ENCODE assay signal across 25 mouse cellular contexts in genomic region chr2:65240173-65240745, GRCm38 (mm10). TPM values are rescaled to one million over a fixed set of nuclear protein-coding genes. Genes with fewer than 3 reads are reported as not detected.
DNase-seq lines count a peak whose midpoint lies in the region; ATAC-seq and TF ChIP-seq lines count a peak whose summit lies in the region.
"Had no signal": no experiment of that assay in that cellular context is flagged by ENCODE, and none has a peak within 500 bp of the region (broad histone marks: within the 10 kb centered on the region; RNA-seq: fewer than 3 reads in every experiment).

No protein-coding gene starts in this region.

- peak overlapping the region; percentile 98; the same call in 1 of the 2 replicates for H3K27ac ChIP-seq in stomach, embryonic 14.5 days (ENCODE audit: low read length)
- no peak overlapping the region for H3K27ac ChIP-seq in stomach, postnatal 0 days (replicated peaks)
- H3K27ac ChIP-seq in intestine, postnatal 0 days (ENCODE audit: low read depth, low read length): no peak overlapping the region
- H3K27ac ChIP-seq: embryonic facial prominence, embryonic 10.5 days; embryonic facial prominence, embryonic 15.5 days; forebrain, embryonic 12.5 days; hindbrain, embryonic 13.5 days; left cerebral cortex, adult 2 months; limb, embryonic 13.5 days; midbrain, embryonic 10.5 days; neural tube, embryonic 13.5 days had no signal

- no peak overlapping the region for H3K9ac ChIP-seq in stomach, embryonic 14.5 days (replicated peaks; ENCODE audit: low read depth, low read length)
- H3K9ac ChIP-seq in stomach, postnatal 0 days (ENCODE audit: low read length): no peak overlapping the region
- no peak overlapping the region for H3K9ac ChIP-seq in intestine, postnatal 0 days (ENCODE audit: low read depth, low read length)
- H3K9ac ChIP-seq: embryonic facial prominence, embryonic 15.5 days; forebrain, embryonic 12.5 days; hindbrain, embryonic 13.5 days; limb, embryonic 13.5 days; lung, embryonic 15.5 days; neural tube, embryonic 13.5 days had no signal

- no peak for TF ChIP-seq CTCF in stomach, postnatal 0 days (IDR thresholded peaks at IDR 0.05; ENCODE audit: low read depth)
- no peak for TF ChIP-seq CTCF in intestine, postnatal 0 days (IDR thresholded peaks at IDR 0.05; ENCODE audit: low read depth)

- H3K27me3 ChIP-seq in stomach, embryonic 14.5 days (ENCODE audit: control insufficient read depth, insufficient read depth, low read length): no peaks in the 10 kb centered on the region
- no peaks in the 10 kb centered on the region for H3K27me3 ChIP-seq in stomach, postnatal 0 days (ENCODE audit: control insufficient read depth, insufficient read depth, low read length)
- no peaks in the 10 kb centered on the region for H3K27me3 ChIP-seq in intestine, postnatal 0 days (replicated peaks; ENCODE audit: control insufficient read depth, insufficient read depth, low read length)
- H3K27me3 ChIP-seq: embryonic facial prominence, embryonic 15.5 days had no signal

- H3K4me2 ChIP-seq in stomach, embryonic 14.5 days (replicated peaks; ENCODE audit: low read depth, low read length): peak overlapping the region; percentile 84; the same call in 1 of the 2 replicates
- no peak overlapping the region for H3K4me2 ChIP-seq in stomach, postnatal 0 days (replicated peaks; ENCODE audit: low read depth)
- H3K4me2 ChIP-seq in intestine, postnatal 0 days (replicated peaks; ENCODE audit: low read depth): peak overlapping the region; percentile 73

- no peaks in the 10 kb centered on the region for H3K36me3 ChIP-seq in stomach, embryonic 14.5 days (ENCODE audit: control insufficient read depth, insufficient read depth, low read length)
- H3K36me3 ChIP-seq in stomach, postnatal 0 days (ENCODE audit: control insufficient read depth, insufficient read depth, low read length): no peaks in the 10 kb centered on the region
- no peaks in the 10 kb centered on the region for H3K36me3 ChIP-seq in intestine, postnatal 0 days (ENCODE audit: control insufficient read depth, insufficient read depth)
- H3K36me3 ChIP-seq: embryonic facial prominence, embryonic 10.5 days; embryonic facial prominence, embryonic 15.5 days; forebrain, embryonic 12.5 days; heart, embryonic 10.5 days; hindbrain, embryonic 13.5 days; limb, embryonic 13.5 days; lung, embryonic 15.5 days; midbrain, embryonic 10.5 days; neural tube, embryonic 13.5 days had no signal

- ATAC-seq in stomach, embryonic 14.5 days (ENCODE audit: insufficient number of reproducible peaks, insufficient read depth, low FRiP score, low read depth): no peak
- ATAC-seq in stomach, postnatal 0 days (ENCODE audit: low FRiP score, low TSS enrichment): no peak
- ATAC-seq in intestine, postnatal 0 days: peak; percentile 20; the same call in 1 of the 2 replicates
- ATAC-seq: inflammation-experienced regulatory T-cells, adult 6 months; midbrain, embryonic 16.5 days had no signal

- WGBS in stomach, embryonic 14.5 days: 42% methylated on average over 5 of the region's 5 CpGs
- 52% methylated on average over 5 of the region's 5 CpGs for WGBS in stomach, postnatal 0 days
- WGBS in intestine, postnatal 0 days: 21% methylated on average over 5 of the region's 5 CpGs

- DNase-seq in stomach, postnatal 0 days (ENCODE audit: low spot score): no peak
- peak; percentile 61 for DNase-seq in hindlimb bud, embryonic 11.5 days (ENCODE audit: extremely low spot score, low read depth, low spot score)
- no peak for DNase-seq in frontal cortex, postnatal 10 days (ENCODE audit: low spot score in 2 of 2)
- DNase-seq in heart, adult 8-10 months (ENCODE audit: low spot score): no peak
- no peak for DNase-seq in right cerebral cortex, adult 2 months (ENCODE audit: low spot score in 2 of 2)
- DNase-seq: adrenal gland, postnatal 36 days; cerebellum, adult 2 months; cerebellum, postnatal 25 days; gastrocnemius, postnatal 14 days; heart, postnatal 4 days; thymus, postnatal 4 days had no signal

- H3K4me3 ChIP-seq in stomach, embryonic 14.5 days (ENCODE audit: low read depth, low read length): no peak overlapping the region
- no peak overlapping the region for H3K4me3 ChIP-seq in stomach, postnatal 0 days (ENCODE audit: low read depth, low read length)
- peak overlapping the region; percentile 86 for H3K4me3 ChIP-seq in intestine, postnatal 0 days (ENCODE audit: low read depth, low read length)
- H3K4me3 ChIP-seq: forebrain, embryonic 12.5 days; hindbrain, embryonic 13.5 days had no signal

- peaks cover 3% of the 10 kb centered on the region; the same call in 1 of the 2 replicates for H3K9me3 ChIP-seq in stomach, embryonic 14.5 days (ENCODE audit: control insufficient read depth, low read depth, low read length)
- no peaks in the 10 kb centered on the region for H3K9me3 ChIP-seq in stomach, postnatal 0 days (ENCODE audit: control insufficient read depth, low read length)
- no peaks in the 10 kb centered on the region for H3K9me3 ChIP-seq in intestine, postnatal 0 days (ENCODE audit: control insufficient read depth)
- H3K9me3 ChIP-seq: embryonic facial prominence, embryonic 10.5 days; embryonic facial prominence, embryonic 15.5 days; forebrain, embryonic 12.5 days; heart, embryonic 10.5 days; hindbrain, embryonic 13.5 days; limb, embryonic 13.5 days; lung, embryonic 15.5 days; midbrain, embryonic 10.5 days; neural tube, embryonic 13.5 days had no signal

- TF ChIP-seq EP300 in stomach, postnatal 0 days (optimal IDR thresholded peaks at IDR 0.05): no peak

- H3K4me1 ChIP-seq in stomach, embryonic 14.5 days (ENCODE audit: control insufficient read depth, insufficient read depth, low read length): peaks cover 8% of the 10 kb centered on the region; the same call in 1 of the 2 replicates
- H3K4me1 ChIP-seq in stomach, postnatal 0 days (replicated peaks; ENCODE audit: control insufficient read depth, insufficient read depth): no peaks in the 10 kb centered on the region
- 0 out of 2 replicates have a peak, but pooled peaks cover 3% of the 10 kb centered on the region for H3K4me1 ChIP-seq in intestine, postnatal 0 days (replicated peaks; ENCODE audit: control insufficient read depth, insufficient read depth, low read length)

RNA-seq across cellular contexts. Expression of gene Cobll1, which starts 1.1 kb away (rescaled TPM):
- 17.2 and 17.4 TPM in 2 replicates for polyA plus RNA-seq in stomach, embryonic 14.5 days (2014; fragmentation: Nextera tagmentation; extraction: Ambion mirVana)
- polyA plus RNA-seq in stomach, postnatal 0 days (2015; fragmentation: Nextera tagmentation; extraction: Ambion mirVana): 9.3 and 10.3 TPM in 2 replicates
- 14.2 and 17.3 TPM in 2 replicates for polyA plus RNA-seq in intestine, postnatal 0 days (2015; fragmentation: Nextera tagmentation; extraction: Ambion mirVana)
- total RNA-seq in heart, adult 8-10 months (2022): 10 to 100 TPM; 62.1 to 74.3 (median 67.0) TPM
